17 mouse cellular contexts compared by ENCODE assay signal in the genomic region with DNA sequence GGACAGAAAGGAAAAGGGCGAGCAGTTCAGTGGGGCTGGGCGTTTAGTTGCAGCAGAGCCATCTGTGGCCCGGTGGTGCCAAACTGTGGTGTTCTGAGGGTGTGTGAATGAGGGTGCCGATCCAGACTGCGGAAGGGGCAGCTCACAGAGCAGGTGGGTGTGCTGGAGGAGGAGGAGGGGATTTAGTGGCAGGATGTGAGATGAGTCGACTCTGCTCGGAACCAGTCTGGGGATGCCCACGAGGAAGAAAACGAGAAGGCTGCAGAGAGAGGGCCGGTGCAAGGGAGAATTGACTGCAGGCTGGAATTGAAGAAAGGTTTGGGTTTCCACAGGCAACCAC. TPM values are rescaled to one million over a fixed set of nuclear protein-coding genes. Genes with fewer than 3 reads are reported as not detected.
A peak's percentile ranks its signal among the peaks of the same experiment; 100 is the strongest.
DNase-seq lines count a peak whose midpoint lies in the region; ATAC-seq lines count a peak whose summit lies in the region.
"Had no signal": no experiment of that assay in that cellular context is flagged by ENCODE, and none has a peak within 500 bp of the region (broad histone marks: within the 10 kb centered on the region; RNA-seq: fewer than 3 reads in every experiment).

No protein-coding gene starts in this region.

- peaks cover 42% of the 10 kb centered on the region for H3K4me1 ChIP-seq in forebrain, embryonic 10.5 days
- peaks cover 7% of the 10 kb centered on the region for H3K4me1 ChIP-seq in hindbrain, embryonic 16.5 days (ENCODE audit: control insufficient read depth, insufficient read depth, low read depth, low read length)

- H3K27me3 ChIP-seq in forebrain, embryonic 10.5 days (ENCODE audit: poor library complexity, severe bottlenecking), result no peaks in the 10 kb centered on the region
- no peaks in the 10 kb centered on the region for H3K27me3 ChIP-seq in hindbrain, embryonic 16.5 days (replicated peaks; ENCODE audit: control insufficient read depth, insufficient read depth, low read length)
- H3K27me3 ChIP-seq: heart, embryonic 15.5 days; intestine, embryonic 15.5 days; liver, embryonic 13.5 days; Patski had no signal

- peak overlapping the region; percentile 62 for H3K27ac ChIP-seq in forebrain, embryonic 10.5 days
- H3K27ac ChIP-seq in hindbrain, embryonic 16.5 days (ENCODE audit: low read depth, low read length), result 0 out of 2 replicates have a peak overlapping the region, but pooled peaks have one; percentile 6
- H3K27ac ChIP-seq: intestine, embryonic 15.5 days; liver, embryonic 13.5 days; stomach, postnatal 0 days had no signal

- H3K4me2 ChIP-seq in hindbrain, embryonic 16.5 days (ENCODE audit: low read length), result no peak overlapping the region
- H3K4me2 ChIP-seq: heart, embryonic 15.5 days; intestine, embryonic 15.5 days; liver, embryonic 13.5 days; midbrain, embryonic 11.5 days had no signal

- H3K9me3 ChIP-seq in forebrain, embryonic 10.5 days, result no peaks in the 10 kb centered on the region
- no peaks in the 10 kb centered on the region for H3K9me3 ChIP-seq in hindbrain, embryonic 16.5 days (ENCODE audit: control insufficient read depth, low read length)
- H3K9me3 ChIP-seq: heart, embryonic 15.5 days; intestine, embryonic 15.5 days; liver, embryonic 13.5 days had no signal

- no peak overlapping the region for H3K4me3 ChIP-seq in forebrain, embryonic 10.5 days
- no peak overlapping the region for H3K4me3 ChIP-seq in hindbrain, embryonic 16.5 days (ENCODE audit: low read length)
- H3K4me3 ChIP-seq: heart, embryonic 15.5 days; intestine, embryonic 15.5 days; liver, embryonic 13.5 days had no signal

- intact Hi-C loops in left cerebral cortex, postnatal 10 days (cut with DNase I), result no loop called here

- ATAC-seq in hindbrain, embryonic 16.5 days, result peak; percentile 32
- ATAC-seq: intestine, embryonic 15.5 days; Patski had no signal

- H3K36me3 ChIP-seq in forebrain, embryonic 10.5 days (replicated peaks), result peaks cover 13% of the 10 kb centered on the region
- no peaks in the 10 kb centered on the region for H3K36me3 ChIP-seq in hindbrain, embryonic 16.5 days (ENCODE audit: control insufficient read depth, insufficient read depth, low read length)
- H3K36me3 ChIP-seq: heart, embryonic 15.5 days; intestine, embryonic 15.5 days; liver, embryonic 13.5 days had no signal

- no peak overlapping the region for H3K9ac ChIP-seq in hindbrain, embryonic 16.5 days (ENCODE audit: low read depth, low read length)
- H3K9ac ChIP-seq: heart, embryonic 15.5 days; intestine, embryonic 15.5 days; liver, embryonic 13.5 days had no signal

- peak; percentile 56 to 58 for DNase-seq in left cerebral cortex, adult 18-20 months (ENCODE audit: low spot score in 2 of 2)
- DNase-seq in left cerebral cortex, postnatal 10 days (ENCODE audit: extremely low spot score in 1 of 2, low spot score in 2 of 2), result no peak
- DNase-seq in brain, adult 2 months (ENCODE audit: low read depth, low spot score), result peak; percentile 64
- no peak for DNase-seq in forebrain, embryonic 10.5 days (ENCODE audit: extremely low spot score, low spot score)
- DNase-seq in urinary bladder, postnatal 25 days (ENCODE audit: low spot score), result no peak
- no peak for DNase-seq in gastrocnemius, postnatal 25 days
- DNase-seq: adrenal gland, adult 2 months; cerebellum, postnatal 14 days; kidney, postnatal 25 days; liver, embryonic 13.5 days; lung, postnatal 10 days had no signal

- 82% methylated on average over 10 of the region's 10 CpGs for WGBS in forebrain, embryonic 10.5 days
- 65% methylated on average over 10 of the region's 10 CpGs for WGBS in hindbrain, embryonic 16.5 days

RNA-seq across cellular contexts. Expression of a gene that starts 24.0 kb away (rescaled TPM):
- 10 to 100 TPM; 15.3 to 18.6 TPM for total RNA-seq in left cerebral cortex, adult 18-20 months (2021)
- 10 to 100 TPM; 21.1 to 21.3 TPM for total RNA-seq in left cerebral cortex, postnatal 10 days (2021)
- 16.2 TPM in 2 replicates for polyA plus RNA-seq in forebrain, embryonic 10.5 days (2016; fragmentation: Nextera tagmentation; extraction: Ambion mirVana)
- 3.4 and 5.4 TPM in 2 replicates for polyA plus RNA-seq in hindbrain, embryonic 16.5 days (2015; fragmentation: Nextera tagmentation; extraction: Ambion mirVana)
- total RNA-seq in gastrocnemius, postnatal 25 days (2021), result 1 to 10 TPM; 7.5 to 9.4 TPM

Comparison
In these comparisons a context has a peak if more than half of its experiments do, and no peak if none do; other contexts are left out.
1. DNase-seq: peak in left cerebral cortex, adult 18-20 months (2 of 2) and brain, adult 2 months (single experiment); none in left cerebral cortex, postnatal 10 days (0 of 2), forebrain, embryonic 10.5 days (single experiment), urinary bladder, postnatal 25 days (single experiment) and gastrocnemius, postnatal 25 days (single experiment).